Mouse (Mus musculus) liver, embryonic 16.5 days (tissue): Measurements from ENCODE around the gene Tuba1c. TPM values are rescaled to one million over a fixed set of nuclear protein-coding genes. Genes with fewer than 3 reads are reported as not detected.

ENCODE experiments used
- ATAC-seq: fragments of 200-750 bp; cut with Nextera tagmentation; 2 replicates; pipeline ENCODE4 v1.8.0; 2017; ENCODE audit warnings: low read depth, mild to moderate bottlenecking, moderate number of reproducible peaks, moderate library complexity
- H3K27ac ChIP-seq: fragments of 300-500 bp; sonication (generic); 2 replicates; pipeline ENCODE4 v1.5.1; 2014; ENCODE audit warnings: mild to moderate bottlenecking, low read length
- H3K27me3 ChIP-seq: fragments of 300-500 bp; sonication (generic); 2 replicates; pipeline ENCODE4 v1.6.1; 2014; ENCODE audit warnings: low read depth, low read length, mixed read lengths; ENCODE audit not compliant: control insufficient read depth, insufficient read depth
- H3K36me3 ChIP-seq: fragments of 300-500 bp; sonication (generic); 2 replicates; pipeline ENCODE4 v1.6.1; 2014; ENCODE audit warnings: mild to moderate bottlenecking; ENCODE audit not compliant: control insufficient read depth, insufficient read depth
- H3K4me1 ChIP-seq: fragments of 300-500 bp; sonication (generic); 2 replicates; pipeline ENCODE4 v1.6.1; 2014; ENCODE audit warnings: low read depth, low read length, mixed read lengths; ENCODE audit not compliant: control insufficient read depth
- H3K4me2 ChIP-seq: fragments of 300-500 bp; sonication (generic); 2 replicates; pipeline ENCODE4 v1.6.1; 2014; ENCODE audit warnings: low read depth, low read length, mixed read lengths
- H3K4me3 ChIP-seq: fragments of 300-500 bp; sonication (generic); 2 replicates; pipeline ENCODE4 v1.5.1; 2014; ENCODE audit warnings: low read depth, mild to moderate bottlenecking, low read length
- H3K9ac ChIP-seq: fragments of 300-500 bp; sonication (generic); 2 replicates; pipeline ENCODE4 v1.6.1; 2014; ENCODE audit warnings: low read depth, low read length
- H3K9me3 ChIP-seq: fragments of 300-500 bp; sonication (generic); replicated peaks from 2 replicates; pipeline ENCODE4 v1.6.1; 2016; ENCODE audit warnings: low read length; ENCODE audit not compliant: control insufficient read depth
- WGBS: fragments of 180-500 bp; shearing (Covaris S2); extraction: QIAGEN DNeasy Blood & Tissue Kit; methylation state at CpG from one replicate; pipeline ENCODE4 v1.1.7; 2014; ENCODE audit not compliant: insufficient replicate concordance; 5-methylcytosine and 5-hydroxymethylcytosine counted together
- polyA plus RNA-seq: library from polyadenylated mRNA; unstranded; fragments of >200 nt; fragmentation: Nextera tagmentation; extraction: Ambion mirVana; gene quantifications from 2 replicates; pipeline ENCODE4 v1.2.1, GENCODE M21; 2015

Tuba1c gene
- polyA plus RNA-seq, 1 experiment from 2014 or later: 260 TPM

DNA sequence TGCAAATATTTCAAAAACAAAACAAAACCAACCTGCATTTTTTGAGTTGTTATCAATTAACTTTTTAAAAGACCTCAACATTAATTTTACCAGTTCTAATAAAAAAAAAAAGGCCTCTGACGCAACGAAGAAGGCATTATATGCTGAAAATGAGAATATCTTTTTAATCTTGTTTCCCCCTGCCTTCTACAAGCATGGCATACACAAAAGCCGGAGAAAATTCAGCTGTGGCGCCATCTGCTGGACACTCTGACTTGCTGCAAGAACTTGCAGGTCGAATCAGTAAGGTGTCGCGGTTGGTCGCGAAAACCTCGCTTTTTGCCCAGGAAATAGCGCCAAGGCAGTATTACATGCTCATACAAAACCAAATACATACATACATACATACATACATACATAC is 35.8 kb upstream of the Tuba1c start:
- no peak for ATAC-seq
- WGBS: 2% methylated on average over 11 of the region's 11 CpGs
- peaks cover 22% of the 10 kb centered on the region for H3K4me1 ChIP-seq
- no peak overlapping the region for H3K4me3 ChIP-seq
- H3K4me2 ChIP-seq: peak overlapping the region; percentile 73; the same call in 1 of the 2 replicates
- H3K36me3 ChIP-seq: no peaks in the 10 kb centered on the region
- no peak overlapping the region; the same call in 1 of the 2 replicates for H3K9ac ChIP-seq
- no peak overlapping the region; the same call in 1 of the 2 replicates for H3K27ac ChIP-seq
- no peaks in the 10 kb centered on the region for H3K27me3 ChIP-seq
- H3K9me3 ChIP-seq: no peaks in the 10 kb centered on the region

DNA sequence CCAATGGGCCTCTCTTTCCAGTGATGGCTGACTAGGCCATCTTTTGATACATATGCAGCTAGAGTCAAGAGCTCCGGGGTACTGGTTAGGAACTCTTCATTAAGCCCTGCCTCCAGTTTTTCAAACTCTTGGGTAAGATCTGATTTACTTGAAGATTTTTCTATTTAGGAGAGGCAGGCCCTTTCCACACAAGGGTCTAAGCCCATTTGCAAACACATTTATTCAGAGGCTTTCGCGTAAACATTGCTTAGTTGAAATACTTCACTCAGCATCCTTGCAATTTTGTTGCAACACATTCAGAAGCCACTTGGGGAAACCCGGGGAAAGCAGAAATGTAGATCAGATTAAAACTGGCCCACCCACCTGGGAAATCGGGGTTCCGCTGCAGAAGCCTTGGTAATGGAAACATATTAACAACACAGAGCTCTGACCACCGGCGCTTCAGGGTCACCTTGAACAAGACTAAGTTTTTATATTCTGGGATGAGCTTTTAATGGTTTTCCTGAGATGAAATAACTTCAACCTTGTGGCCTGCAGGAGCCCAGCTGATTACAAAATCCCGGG is 34.7 kb upstream of the Tuba1c start:
- ATAC-seq: no peak
- no peak overlapping the region for H3K9ac ChIP-seq
- H3K4me1 ChIP-seq: peaks cover 22% of the 10 kb centered on the region
- H3K27ac ChIP-seq: no peak overlapping the region
- H3K36me3 ChIP-seq: no peaks in the 10 kb centered on the region
- 77% methylated on average over 9 of the region's 9 CpGs for WGBS
- no peak overlapping the region for H3K4me2 ChIP-seq
- H3K9me3 ChIP-seq: no peaks in the 10 kb centered on the region
- H3K4me3 ChIP-seq: no peak overlapping the region
- H3K27me3 ChIP-seq: no peaks in the 10 kb centered on the region

DNA sequence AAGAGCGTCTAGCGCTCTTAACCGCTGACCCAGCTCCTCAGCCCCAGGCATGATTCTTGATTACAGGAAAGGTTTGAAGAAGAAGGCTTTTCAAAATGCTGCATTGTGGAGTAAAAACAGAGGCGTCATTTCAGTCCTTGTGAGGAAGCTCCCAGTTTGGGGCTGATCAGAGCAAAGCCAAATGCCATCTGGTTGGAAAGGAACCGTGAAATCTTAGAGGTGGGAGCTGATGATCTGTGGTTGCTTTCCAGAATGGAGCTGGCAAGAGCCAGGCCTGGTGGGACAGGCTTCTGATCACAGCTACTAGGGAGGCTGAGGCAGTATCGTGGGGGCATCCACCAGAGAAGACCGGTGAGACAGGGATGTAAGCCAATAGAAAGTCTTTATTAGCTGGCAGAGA is 32.9 kb upstream of the Tuba1c start:
- Histone ChIP-seq H3K27me3 (no peaks in the 10 kb centered on the region), H3K4me3 (no peak overlapping the region), H3K36me3 (no peaks in the 10 kb centered on the region), H3K4me1 (peaks cover 26% of the 10 kb centered on the region), H3K9ac (no peak overlapping the region), H3K4me2 (no peak overlapping the region), H3K9me3 (no peaks in the 10 kb centered on the region), H3K27ac (no peak overlapping the region)
- ATAC-seq: no peak
- WGBS: 73% methylated on average over 7 of the region's 7 CpGs

DNA sequence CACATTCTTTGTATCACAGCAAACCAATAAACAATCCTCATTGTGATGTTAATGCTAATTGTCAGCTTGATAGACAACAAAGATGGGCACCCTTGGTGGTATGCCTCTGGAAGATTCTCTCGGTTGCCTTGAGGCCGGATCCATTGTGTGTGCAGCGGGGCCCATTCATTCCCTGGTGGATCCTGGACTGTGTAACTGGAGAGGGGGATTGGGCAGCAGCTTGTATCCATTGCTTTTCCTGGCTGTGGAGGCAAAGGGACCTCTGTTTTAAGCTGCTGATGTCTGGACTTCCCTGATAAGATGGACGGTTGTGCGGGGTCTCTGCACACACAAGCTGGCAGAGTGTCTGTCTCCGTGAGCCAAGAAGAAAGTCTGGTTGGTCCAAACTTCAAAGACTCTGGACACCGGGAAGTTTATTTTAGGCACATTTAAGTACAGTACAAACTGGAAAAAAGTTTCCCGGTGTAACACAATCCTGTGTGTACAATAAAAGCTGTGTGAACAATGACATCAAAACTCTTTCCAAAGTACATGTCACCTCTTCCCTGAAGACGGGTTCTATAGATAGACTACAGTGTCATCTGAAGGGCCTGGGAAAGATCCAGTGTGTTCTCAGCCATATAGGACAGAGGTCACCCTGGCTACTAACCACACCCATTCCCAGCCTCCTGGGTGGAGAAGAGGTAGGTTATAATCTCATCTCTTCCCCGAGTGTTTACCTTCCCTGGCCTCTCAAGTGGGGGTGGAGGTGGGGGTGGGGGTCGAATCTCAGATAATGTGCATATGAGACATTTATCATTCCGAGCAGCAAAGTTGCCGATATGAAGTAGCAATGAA is 31.5 kb upstream of the Tuba1c start:
- peaks cover 20% of the 10 kb centered on the region for H3K4me1 ChIP-seq
- H3K4me2 ChIP-seq: no peak overlapping the region
- no peaks in the 10 kb centered on the region for H3K36me3 ChIP-seq
- H3K27me3 ChIP-seq: no peaks in the 10 kb centered on the region
- WGBS: 30% methylated on average over 13 of the region's 13 CpGs
- 0 out of 2 replicates have a peak overlapping the region, but pooled peaks have one; percentile 9 for H3K27ac ChIP-seq
- no peak overlapping the region for H3K9ac ChIP-seq
- no peaks in the 10 kb centered on the region for H3K9me3 ChIP-seq
- H3K4me3 ChIP-seq: no peak overlapping the region
- peak; percentile 45 for ATAC-seq

DNA sequence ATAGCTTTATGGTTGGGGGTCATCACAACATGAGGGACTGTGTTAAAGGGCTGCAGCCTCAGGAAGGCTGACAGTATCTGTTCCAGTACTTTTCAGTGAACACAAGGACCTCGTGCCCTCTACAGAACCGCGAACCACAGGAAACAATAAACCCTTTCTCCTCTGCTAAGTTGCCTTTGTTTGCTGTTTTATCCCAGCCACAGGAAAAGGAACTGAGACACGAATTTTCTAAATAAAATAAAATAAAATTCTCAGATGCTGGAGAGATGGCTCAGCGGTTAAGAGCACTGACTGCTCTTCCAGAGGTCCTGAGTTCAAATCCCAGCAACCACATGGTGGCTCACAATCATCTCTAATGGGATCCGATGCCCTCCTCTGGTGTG is 30.9 kb upstream of the Tuba1c start:
- no peak overlapping the region for H3K4me3 ChIP-seq
- ATAC-seq: no peak
- no peak overlapping the region for H3K27ac ChIP-seq
- no peak overlapping the region for H3K4me2 ChIP-seq
- no peaks in the 10 kb centered on the region for H3K9me3 ChIP-seq
- H3K9ac ChIP-seq: no peak overlapping the region
- H3K4me1 ChIP-seq: peaks cover 15% of the 10 kb centered on the region
- H3K36me3 ChIP-seq: no peaks in the 10 kb centered on the region
- H3K27me3 ChIP-seq: no peaks in the 10 kb centered on the region
- WGBS: 27% methylated on average over 6 of the region's 6 CpGs

DNA sequence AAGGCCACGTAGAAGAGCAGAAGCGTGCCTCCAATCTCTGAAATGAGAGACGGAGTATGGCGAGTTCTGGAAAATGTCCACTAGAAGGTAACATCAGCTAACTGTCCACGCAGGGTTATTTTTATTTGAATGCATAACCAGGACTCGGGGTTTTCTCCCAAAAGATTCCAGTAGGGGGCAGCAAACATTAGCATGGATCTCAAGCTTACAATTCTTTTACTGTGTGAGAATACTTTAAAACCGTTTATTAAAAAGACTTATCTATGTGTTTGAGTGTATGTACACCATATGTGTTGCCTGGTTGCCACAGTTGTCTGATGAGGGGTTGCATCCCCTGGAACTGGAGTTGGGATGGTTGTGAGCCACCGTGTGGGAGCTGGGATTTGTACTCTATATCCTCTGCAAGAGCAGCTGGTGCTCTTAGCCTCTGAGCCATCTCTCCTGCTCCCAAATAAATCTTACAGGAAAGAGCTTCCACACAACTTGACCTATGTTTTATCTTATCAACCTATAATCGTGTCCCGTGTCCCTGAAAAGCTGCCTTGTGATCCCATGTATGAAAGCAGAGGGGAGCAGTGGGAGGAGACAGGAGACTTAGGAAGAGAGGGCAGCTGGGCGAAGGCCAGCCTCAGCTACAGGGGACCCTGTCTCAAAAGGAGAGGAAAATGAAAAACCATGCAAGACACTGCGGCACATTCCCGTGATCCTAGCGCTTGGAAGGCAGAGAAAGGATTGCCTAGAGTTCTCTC is 29.0 kb upstream of the Tuba1c start:
- ATAC-seq: no peak
- no peaks in the 10 kb centered on the region for H3K36me3 ChIP-seq
- H3K9ac ChIP-seq: no peak overlapping the region
- 36% methylated on average over 14 of the region's 14 CpGs for WGBS
- no peaks in the 10 kb centered on the region for H3K27me3 ChIP-seq
- H3K4me3 ChIP-seq: no peak overlapping the region
- peak overlapping the region; percentile 40; the same call in 1 of the 2 replicates for H3K4me2 ChIP-seq
- peaks cover 15% of the 10 kb centered on the region for H3K4me1 ChIP-seq
- no peak overlapping the region for H3K27ac ChIP-seq
- no peaks in the 10 kb centered on the region for H3K9me3 ChIP-seq

DNA sequence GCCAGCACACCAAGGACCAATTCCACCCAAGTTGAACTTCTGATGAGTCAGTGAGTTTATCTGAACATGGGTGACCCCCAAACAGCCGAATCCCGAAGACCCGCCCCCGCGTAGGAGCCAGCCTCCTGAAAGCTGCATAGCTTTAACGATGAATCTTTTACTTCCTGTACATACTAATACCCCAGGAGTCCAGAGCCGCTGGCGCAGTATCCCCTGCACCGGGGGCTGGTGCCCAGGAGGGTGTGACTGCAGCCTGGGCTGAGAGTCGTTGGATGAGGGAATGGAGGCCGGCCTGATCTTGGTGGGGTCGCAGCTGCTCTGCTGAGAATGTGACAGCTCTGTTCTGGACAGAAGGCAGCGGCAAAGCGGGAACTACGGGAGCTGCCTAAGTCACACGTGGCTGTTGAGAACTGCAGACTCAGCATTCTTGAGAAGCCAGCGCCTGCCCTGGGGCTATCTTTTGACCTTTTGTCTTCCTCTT is 28.2 kb upstream of the Tuba1c start:
- peaks cover 15% of the 10 kb centered on the region for H3K4me1 ChIP-seq
- no peaks in the 10 kb centered on the region for H3K9me3 ChIP-seq
- no peaks in the 10 kb centered on the region for H3K36me3 ChIP-seq
- peak overlapping the region; percentile 30; the same call in 1 of the 2 replicates for H3K9ac ChIP-seq
- peak overlapping the region; percentile 33 for H3K4me3 ChIP-seq
- H3K27ac ChIP-seq: no peak overlapping the region
- WGBS: 13% methylated on average over 17 of the region's 17 CpGs
- H3K27me3 ChIP-seq: no peaks in the 10 kb centered on the region
- 0 out of 2 replicates have a peak, but pooled peaks have one; percentile 30 for ATAC-seq
- peak overlapping the region; percentile 40 for H3K4me2 ChIP-seq

DNA sequence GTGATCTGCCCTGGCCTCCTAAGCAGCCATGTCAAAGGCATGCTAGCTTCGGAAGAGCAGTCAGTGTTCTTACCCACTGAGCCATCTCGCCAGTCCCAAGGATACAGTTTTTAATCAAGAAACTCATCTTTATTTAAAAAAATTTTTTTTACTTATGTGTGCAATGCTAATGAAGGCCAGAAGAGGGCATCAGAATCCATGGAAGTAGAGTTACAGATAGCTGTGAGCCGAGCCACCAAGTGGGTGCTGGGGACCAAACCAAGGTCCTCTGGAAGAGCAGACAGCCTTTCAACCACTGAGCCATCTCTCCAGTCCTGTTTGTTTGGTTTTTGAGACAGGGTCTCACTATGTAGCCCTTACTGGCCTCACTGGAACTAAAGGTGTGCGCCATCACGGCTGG is 26.1 kb upstream of the Tuba1c start:
- ATAC-seq: no peak
- H3K9me3 ChIP-seq: no peaks in the 10 kb centered on the region
- no peak overlapping the region for H3K4me2 ChIP-seq
- H3K36me3 ChIP-seq: no peaks in the 10 kb centered on the region
- H3K9ac ChIP-seq: no peak overlapping the region
- H3K4me1 ChIP-seq: peaks cover 6% of the 10 kb centered on the region
- no peaks in the 10 kb centered on the region for H3K27me3 ChIP-seq
- no peak overlapping the region for H3K27ac ChIP-seq
- no peak overlapping the region for H3K4me3 ChIP-seq
- WGBS: 80% methylated on average over 5 of the region's 5 CpGs
